Mouse (Mus musculus) stomach, postnatal 0 days (tissue): ENCODE measurements around the gene Gm17387.
"Not testable (repeated sequence)": the region's sequence is repeated elsewhere in the genome, so short reads cannot be mapped to it uniquely, and the experiment has no call there.

Experiments used
- CTCF ChIP-seq: IDR thresholded peaks from 2 replicates; pipeline ENCODE4 v1.5.1; 2016; ENCODE audit warnings: antibody characterized with exemption, low read depth, mild to moderate bottlenecking, moderate library complexity
- EP300 ChIP-seq: optimal IDR thresholded peaks from 2 replicates; pipeline ENCODE3; 2016; ENCODE audit warnings: antibody characterized with exemption

DNA sequence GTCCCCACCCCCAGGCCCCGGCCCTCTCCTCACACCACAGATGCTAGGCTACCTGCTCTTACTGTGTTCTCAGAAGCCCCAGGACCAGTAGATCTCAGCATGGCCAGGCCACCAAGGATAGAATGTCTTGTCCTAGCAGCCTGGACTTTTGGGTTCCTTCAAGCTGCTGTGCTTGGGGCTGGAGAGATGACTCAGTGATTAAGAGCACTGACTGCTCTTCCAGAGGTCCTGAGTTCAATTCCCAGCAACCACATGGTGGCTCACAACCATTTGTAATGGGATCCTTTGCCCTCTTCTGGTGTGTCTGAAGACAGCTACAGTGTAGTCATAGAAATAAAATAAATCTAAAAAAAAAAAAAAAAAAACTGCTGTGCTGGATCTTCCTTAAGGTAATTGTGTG is 11.1 kb upstream of the Gm17387 start, which contains the start of gene Ifitm6:
- not testable (repeated sequence) for TF ChIP-seq CTCF, EP300
